Mouse (Mus musculus) lung, embryonic 16.5 days (tissue): ENCODE results near the gene Smok3c. TPM values are rescaled to one million over a fixed set of nuclear protein-coding genes. Genes with fewer than 3 reads are reported as not detected.
"Not testable (repeated sequence)": the region's sequence is repeated elsewhere in the genome, so short reads cannot be mapped to it uniquely, and the experiment has no call there.

Experiments used
- ATAC-seq: fragments of 200-750 bp; cut with Nextera tagmentation; 2 replicates; pipeline ENCODE4 v1.8.0; 2017; ENCODE audit warnings: low read depth, mild to moderate bottlenecking, moderate library complexity
- H3K27ac ChIP-seq: fragments of 300-500 bp; sonication (generic); 2 replicates; pipeline ENCODE4 v1.5.1; 2014; ENCODE audit warnings: mild to moderate bottlenecking, control low read depth, low read length
- H3K27me3 ChIP-seq: fragments of 300-500 bp; sonication (generic); 2 replicates; pipeline ENCODE4 v1.6.1; 2014; ENCODE audit warnings: low read depth, low read length, mixed read lengths; ENCODE audit not compliant: control insufficient read depth, insufficient read depth
- H3K36me3 ChIP-seq: fragments of 300-500 bp; sonication (generic); 2 replicates; pipeline ENCODE4 v1.6.1; 2014; ENCODE audit warnings: low read length; ENCODE audit not compliant: control insufficient read depth, insufficient read depth
- H3K4me1 ChIP-seq: fragments of 300-500 bp; sonication (generic); replicated peaks from 2 replicates; pipeline ENCODE4 v1.6.1; 2014; ENCODE audit warnings: low read length, mixed read lengths; ENCODE audit not compliant: control insufficient read depth, insufficient read depth
- H3K4me2 ChIP-seq: fragments of 300-500 bp; sonication (generic); 2 replicates; pipeline ENCODE4 v1.6.1; 2014; ENCODE audit warnings: low read depth, low read length, control low read depth
- H3K4me3 ChIP-seq: fragments of 300-500 bp; sonication (generic); 2 replicates; pipeline ENCODE4 v1.5.1; 2014; ENCODE audit warnings: mild to moderate bottlenecking, low read length, control low read depth
- H3K9ac ChIP-seq: fragments of 300-500 bp; sonication (generic); 2 replicates; pipeline ENCODE4 v1.6.1; 2014; ENCODE audit warnings: low read length, control low read depth
- H3K9me3 ChIP-seq: fragments of 300-500 bp; sonication (generic); 2 replicates; pipeline ENCODE4 v1.6.1; 2016; ENCODE audit warnings: low read length; ENCODE audit not compliant: control insufficient read depth
- WGBS: fragments of 180-500 bp; shearing (Covaris S2); extraction: QIAGEN DNeasy Blood & Tissue Kit; methylation state at CpG from one replicate; pipeline ENCODE4 v1.1.7; 2014; 5-methylcytosine and 5-hydroxymethylcytosine counted together
- polyA plus RNA-seq: library from polyadenylated mRNA; unstranded; fragments of >200 nt; fragmentation: Nextera tagmentation; extraction: Ambion mirVana; gene quantifications from 2 replicates; pipeline ENCODE4 v1.2.1, GENCODE M21; 2015

The Smok3c gene
- polyA plus RNA-seq, 1 experiment from 2014 or later: not detected

GRCm38 (mm10) chr5:138089108-138089551 lies 36.1 kb downstream of the Smok3c start:
- ATAC-seq: no peak
- Histone ChIP-seq H3K4me3 (no peak overlapping the region), H3K4me1 (peaks cover 5% of the 10 kb centered on the region), H3K4me2 (no peak overlapping the region), H3K9me3 (no peaks in the 10 kb centered on the region), H3K27me3 (no peaks in the 10 kb centered on the region), H3K36me3 (peaks cover 15% of the 10 kb centered on the region), H3K27ac (no peak overlapping the region), H3K9ac (no peak overlapping the region)
- 70% methylated on average over 6 of the region's 6 CpGs for WGBS

DNA sequence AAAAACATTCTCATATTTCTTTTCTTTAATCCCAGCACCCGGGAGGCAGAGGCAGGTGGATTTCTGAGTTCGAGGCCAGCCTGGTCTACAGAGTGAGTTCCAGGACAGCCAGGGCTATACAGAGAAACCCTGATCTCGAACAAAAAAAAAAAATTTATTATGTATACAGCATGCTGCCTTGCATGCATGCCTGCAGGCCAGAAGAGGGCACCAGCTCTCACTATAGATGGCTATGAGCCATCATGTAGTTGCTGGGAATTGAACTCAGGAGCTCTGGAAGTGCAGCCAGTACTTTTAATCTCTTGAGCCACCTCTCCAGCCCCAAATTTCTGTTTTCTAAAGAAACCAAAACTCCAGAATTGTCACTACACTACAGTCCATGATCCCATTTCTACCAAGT lies 37.3 kb downstream of the Smok3c start:
- H3K27ac ChIP-seq: no peak overlapping the region
- H3K9ac ChIP-seq: no peak overlapping the region
- WGBS: 72% methylated on average over 3 of the region's 3 CpGs
- H3K9me3 ChIP-seq: no peaks in the 10 kb centered on the region
- H3K4me1 ChIP-seq: peaks cover 5% of the 10 kb centered on the region
- no peaks in the 10 kb centered on the region for H3K27me3 ChIP-seq
- H3K4me3 ChIP-seq: no peak overlapping the region
- H3K4me2 ChIP-seq: no peak overlapping the region
- peaks cover 19% of the 10 kb centered on the region for H3K36me3 ChIP-seq
- no peak for ATAC-seq

DNA sequence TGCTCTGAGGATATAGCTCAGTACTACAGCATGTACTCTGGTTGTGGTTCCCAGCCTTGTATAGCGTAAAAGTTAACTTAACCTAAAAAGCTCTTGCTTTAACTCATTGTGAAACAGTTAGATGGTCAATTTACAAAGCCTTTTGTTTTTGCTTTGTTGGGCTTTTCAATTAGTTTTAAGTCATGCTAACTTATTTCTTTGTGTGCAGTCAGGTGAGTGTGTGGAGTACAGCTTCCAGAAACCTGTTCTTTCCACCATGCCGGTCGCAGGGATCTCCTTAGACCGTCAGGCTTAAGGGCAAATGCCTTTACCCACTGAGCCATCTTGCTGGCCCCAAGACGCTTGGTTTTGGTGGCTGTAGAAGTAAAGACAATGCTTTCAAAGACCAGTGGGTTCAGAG lies 37.7 kb downstream of the Smok3c start:
- peaks cover 19% of the 10 kb centered on the region for H3K36me3 ChIP-seq
- H3K4me1 ChIP-seq: peaks cover 5% of the 10 kb centered on the region
- 97% methylated on average over 5 of the region's 5 CpGs for WGBS
- ATAC-seq: no peak
- H3K4me3 ChIP-seq: no peak overlapping the region
- H3K27me3 ChIP-seq: no peaks in the 10 kb centered on the region
- no peaks in the 10 kb centered on the region for H3K9me3 ChIP-seq
- H3K4me2 ChIP-seq: no peak overlapping the region
- H3K27ac ChIP-seq: no peak overlapping the region
- H3K9ac ChIP-seq: no peak overlapping the region

GRCm38 (mm10) chr5:138092771-138093170 lies 39.8 kb downstream of the Smok3c start:
- Histone ChIP-seq H3K4me1 (no peaks in the 10 kb centered on the region; the same call in none of the 2 replicates), H3K4me2 (no peak overlapping the region), H3K9ac (no peak overlapping the region), H3K27ac (no peak overlapping the region), H3K4me3 (no peak overlapping the region), H3K27me3 (no peaks in the 10 kb centered on the region), H3K36me3 (peaks cover 23% of the 10 kb centered on the region), H3K9me3 (no peaks in the 10 kb centered on the region)
- 90% methylated on average over 4 of the region's 4 CpGs for WGBS
- no peak for ATAC-seq

- Histone ChIP-seq H3K27ac (no peak overlapping the region), H3K4me2 (no peak overlapping the region), H3K9ac (no peak overlapping the region), H3K27me3 (no peaks in the 10 kb centered on the region), H3K36me3 (peaks cover 36% of the 10 kb centered on the region), H3K4me1 (no peaks in the 10 kb centered on the region), H3K4me3 (no peak overlapping the region), H3K9me3 (no peaks in the 10 kb centered on the region)
- 94% methylated on average over 6 of the region's 6 CpGs for WGBS
- no peak for ATAC-seq
Measured at GRCm38 (mm10) chr5:138094474-138094873, 41.5 kb downstream of the Smok3c start.

DNA sequence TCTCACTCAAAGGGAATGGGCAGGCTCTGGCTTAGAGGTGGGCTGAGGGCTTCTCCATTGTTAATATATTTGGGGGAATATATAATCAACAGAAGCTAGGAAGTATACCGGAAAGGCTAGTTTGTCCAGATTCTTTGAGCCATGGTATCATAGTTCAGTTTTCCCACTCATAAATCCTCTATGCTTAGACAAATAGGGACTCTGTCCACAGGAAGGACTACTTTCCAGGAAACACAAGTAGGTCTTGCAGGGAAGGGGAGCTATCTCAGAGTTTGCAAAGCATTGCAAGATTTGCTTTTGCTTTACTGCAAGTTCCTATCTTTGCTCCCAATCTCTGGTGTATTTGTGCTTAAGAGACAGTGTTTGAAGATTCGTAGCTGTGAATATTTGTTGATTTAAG lies 52.0 kb downstream of the Smok3c start:
- Histone ChIP-seq H3K4me1 (no peaks in the 10 kb centered on the region), H3K4me3 (no peak overlapping the region), H3K4me2 (no peak overlapping the region), H3K9ac (no peak overlapping the region), H3K9me3 (no peaks in the 10 kb centered on the region), H3K27ac (no peak overlapping the region), H3K27me3 (no peaks in the 10 kb centered on the region), H3K36me3 (peaks cover 32% of the 10 kb centered on the region)
- ATAC-seq: no peak
- 49% methylated on average over 2 of the region's 2 CpGs for WGBS

GRCm38 (mm10) chr5:138107130-138107529 lies 54.1 kb downstream of the Smok3c start:
- no peak for ATAC-seq
- no peak overlapping the region for H3K9ac ChIP-seq
- no peak overlapping the region for H3K4me2 ChIP-seq
- H3K4me1 ChIP-seq: no peaks in the 10 kb centered on the region
- H3K9me3 ChIP-seq: no peaks in the 10 kb centered on the region
- no peak overlapping the region for H3K4me3 ChIP-seq
- 67% methylated on average over 3 of the region's 3 CpGs for WGBS
- H3K27ac ChIP-seq: no peak overlapping the region
- peaks cover 20% of the 10 kb centered on the region for H3K36me3 ChIP-seq
- H3K27me3 ChIP-seq: no peaks in the 10 kb centered on the region

DNA sequence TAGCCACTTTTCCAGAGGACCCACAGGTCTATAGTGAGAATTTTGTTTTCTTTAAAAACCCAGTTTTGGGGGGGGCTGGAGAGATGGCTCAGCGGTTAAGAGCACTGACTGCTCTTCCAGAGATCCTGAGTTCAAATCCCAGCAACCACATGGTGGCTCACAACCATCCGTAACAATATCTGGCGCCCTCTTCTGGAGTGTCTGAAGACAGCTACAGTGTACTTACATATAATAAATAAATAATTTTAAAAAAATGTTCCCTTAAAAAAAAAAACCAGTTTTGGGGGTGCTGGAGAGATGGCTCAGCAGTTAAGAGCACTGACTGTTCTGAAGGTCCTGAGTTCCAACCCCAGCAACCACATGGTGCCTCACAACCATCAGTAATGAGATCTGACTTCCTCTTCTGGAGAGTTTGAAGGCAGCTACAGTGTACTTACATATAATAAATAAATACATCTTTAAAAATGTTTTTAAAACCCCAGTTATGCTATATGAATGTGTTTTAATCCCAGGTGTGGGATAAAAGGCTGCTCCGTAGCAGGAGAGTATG lies 56.9 kb downstream of the Smok3c start:
- WGBS: 67% methylated on average over 3 of the region's 4 CpGs
- not testable (repeated sequence) for H3K4me1 ChIP-seq, ATAC-seq

More for the DNA sequence above, 56.9 kb downstream of the Smok3c start:
- not testable (repeated sequence) for H3K27me3 ChIP-seq, H3K9ac ChIP-seq, H3K4me2 ChIP-seq, H3K36me3 ChIP-seq, H3K27ac ChIP-seq, H3K9me3 ChIP-seq, H3K4me3 ChIP-seq
